Mouse (Mus musculus) retina, postnatal 1 day (tissue): Measurements from ENCODE around the gene Zdhhc19.
"Not testable (repeated sequence)": the region's sequence is repeated elsewhere in the genome, so short reads cannot be mapped to it uniquely, and the experiment has no call there.

Source experiments
- DNase-seq: peaks from one replicate; pipeline ENCODE4 v3.0.0-alpha.2; 2012

Gene Zdhhc19

GRCm38 (mm10) chr16:32487234-32488111 is 8.6 kb upstream of the Zdhhc19 start, which contains the start of gene Slc51a:
Slc51a (minus strand) TSS chr16:32487879.
- DNase-seq = peak; percentile 54

- no peak for DNase-seq
These were observed 7.1 kb upstream of the Zdhhc19 start for GRCm38 (mm10) chr16:32488939-32489338.

DNA sequence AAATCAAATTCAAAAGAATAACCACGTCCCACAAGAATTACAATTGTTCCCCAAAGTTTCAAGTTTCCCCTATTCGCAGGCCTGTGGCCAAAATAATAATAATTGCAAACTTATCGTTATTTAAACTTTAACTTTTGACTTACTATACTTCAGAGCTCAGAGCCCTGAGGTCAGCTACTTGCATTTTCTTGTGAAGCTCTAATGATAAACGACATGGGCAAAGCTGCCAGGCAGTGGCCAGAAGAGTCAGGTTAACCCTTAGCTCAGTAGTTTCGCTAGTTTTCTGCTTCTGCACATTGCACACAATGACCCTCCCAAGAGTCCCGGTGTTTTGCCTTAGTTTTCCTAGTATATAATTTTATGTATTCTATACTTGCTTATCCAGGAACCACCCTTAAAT is 1.7 kb upstream of the Zdhhc19 start:
- DNase-seq = not testable (repeated sequence)

GRCm38 (mm10) chr16:32498996-32499395 is 2.9 kb downstream of the Zdhhc19 start:
- no peak for DNase-seq

- DNase-seq = peak; percentile 91
These were observed 3.5 kb downstream of the Zdhhc19 start for GRCm38 (mm10) chr16:32499430-32500037.

DNA sequence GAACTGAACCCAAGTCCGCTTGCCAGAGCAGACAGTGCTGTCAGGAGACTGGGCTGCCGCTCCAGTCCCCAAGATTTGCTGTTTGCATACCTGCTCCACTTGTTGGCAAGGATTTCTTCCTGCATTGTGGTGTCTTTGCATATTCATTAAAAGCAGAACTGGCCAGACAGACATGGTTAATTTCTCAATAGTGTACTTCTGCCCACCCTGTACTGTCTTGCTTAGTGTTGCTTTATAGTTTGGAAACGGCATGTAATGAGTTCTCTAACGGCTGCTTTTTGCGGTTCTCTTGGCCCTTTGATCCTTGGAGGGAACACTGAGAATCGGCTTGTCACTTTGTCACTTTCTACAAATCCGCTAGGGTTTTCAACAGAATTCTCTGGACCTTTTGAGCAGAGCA is 5.4 kb downstream of the Zdhhc19 start:
- DNase-seq = no peak

- no peak for DNase-seq
These were observed 6.7 kb downstream of the Zdhhc19 start for GRCm38 (mm10) chr16:32502621-32503335.

DNA sequence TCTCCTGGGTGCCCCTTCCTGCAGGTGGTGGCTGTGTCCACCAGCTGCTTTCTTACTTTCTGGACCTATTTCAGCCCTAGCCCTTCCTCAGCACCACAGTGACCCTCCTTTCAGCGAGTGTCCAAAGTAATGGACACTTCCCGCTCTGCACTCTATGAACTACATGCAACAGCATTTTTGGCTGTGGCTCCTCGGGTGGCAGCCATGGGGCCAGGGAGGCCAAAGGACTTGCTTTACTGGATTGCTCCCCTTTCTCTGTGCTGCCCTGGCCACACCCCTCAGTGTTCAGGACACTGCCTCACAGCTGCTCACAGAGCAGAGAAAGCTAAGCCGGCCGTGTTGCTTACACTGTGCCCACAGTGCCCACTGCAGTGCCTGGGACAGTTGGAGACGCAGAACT is 7.6 kb downstream of the Zdhhc19 start:
- DNase-seq = no peak

DNA sequence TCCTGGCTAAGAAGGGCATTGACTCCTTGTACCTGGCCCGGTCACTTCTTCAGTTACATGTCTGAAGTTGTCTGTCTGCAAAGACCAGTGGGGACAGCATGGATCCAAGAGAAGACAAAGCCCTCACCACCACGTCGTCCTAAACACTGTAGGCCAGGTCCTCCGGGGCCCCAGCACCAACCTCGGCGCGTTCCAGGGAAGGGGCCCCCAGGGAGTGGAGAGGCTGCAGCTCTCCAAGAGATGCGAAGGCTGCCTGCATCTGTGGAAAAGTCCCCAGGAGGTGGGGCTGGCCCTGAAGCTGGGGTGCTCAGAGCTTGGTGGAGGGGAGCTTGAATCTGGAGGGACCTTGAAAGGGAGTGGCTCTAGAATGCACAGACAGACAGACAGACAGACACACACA is 10.2 kb downstream of the Zdhhc19 start:
- DNase-seq = no peak

DNA sequence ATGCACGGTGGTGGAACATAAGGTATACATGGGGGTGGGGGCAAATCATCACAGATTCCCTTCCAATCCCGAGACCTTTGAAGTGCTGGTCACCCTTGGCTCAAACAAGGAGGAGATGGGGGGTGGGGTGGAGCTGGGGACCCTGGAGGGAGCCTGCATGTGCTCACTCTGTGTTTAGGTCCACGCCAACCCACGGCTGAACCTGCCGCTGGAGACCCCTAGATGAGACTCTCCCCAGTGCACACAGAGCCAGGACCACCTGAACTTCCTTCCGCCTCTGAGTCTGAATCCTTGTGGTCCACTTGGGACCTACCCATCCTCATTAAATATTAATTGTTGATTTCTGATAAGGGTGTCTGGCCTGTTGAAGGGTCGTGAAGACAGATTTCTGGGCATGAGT is 10.8 kb downstream of the Zdhhc19 start:
- DNase-seq = no peak

- DNase-seq = peak; percentile 58
These were observed 11.3 kb downstream of the Zdhhc19 start for GRCm38 (mm10) chr16:32507407-32507806.

- no peak for DNase-seq
These were observed 12.0 kb downstream of the Zdhhc19 start for GRCm38 (mm10) chr16:32508035-32508434.

- no peak for DNase-seq
These were observed 12.5 kb downstream of the Zdhhc19 start for GRCm38 (mm10) chr16:32508506-32509065.

- DNase-seq = no peak
These were observed 13.2 kb downstream of the Zdhhc19 start for GRCm38 (mm10) chr16:32509066-32509942.

GRCm38 (mm10) chr16:32510399-32511337 is 14.6 kb downstream of the Zdhhc19 start:
- DNase-seq = no peak

DNA sequence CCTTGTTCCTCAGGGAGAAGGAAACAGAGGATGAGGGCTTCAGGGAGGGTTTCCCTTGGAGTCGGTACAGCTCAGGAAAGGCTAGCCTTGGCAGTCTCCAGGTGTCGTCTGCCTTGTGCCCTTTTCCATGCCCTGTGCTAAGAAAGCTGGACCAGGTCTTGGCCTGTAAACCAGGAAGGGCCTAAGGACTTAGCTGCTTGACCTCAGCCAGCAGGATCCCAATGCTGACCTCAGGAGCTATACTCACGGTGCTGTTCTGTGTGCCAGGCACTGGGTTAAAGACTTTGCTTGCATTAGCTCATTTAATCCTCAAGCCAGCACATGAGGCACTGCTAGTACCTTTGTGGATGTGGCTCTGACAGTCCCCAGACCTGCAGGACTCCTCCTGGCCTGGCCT is 15.3 kb downstream of the Zdhhc19 start:
- no peak for DNase-seq

DNA sequence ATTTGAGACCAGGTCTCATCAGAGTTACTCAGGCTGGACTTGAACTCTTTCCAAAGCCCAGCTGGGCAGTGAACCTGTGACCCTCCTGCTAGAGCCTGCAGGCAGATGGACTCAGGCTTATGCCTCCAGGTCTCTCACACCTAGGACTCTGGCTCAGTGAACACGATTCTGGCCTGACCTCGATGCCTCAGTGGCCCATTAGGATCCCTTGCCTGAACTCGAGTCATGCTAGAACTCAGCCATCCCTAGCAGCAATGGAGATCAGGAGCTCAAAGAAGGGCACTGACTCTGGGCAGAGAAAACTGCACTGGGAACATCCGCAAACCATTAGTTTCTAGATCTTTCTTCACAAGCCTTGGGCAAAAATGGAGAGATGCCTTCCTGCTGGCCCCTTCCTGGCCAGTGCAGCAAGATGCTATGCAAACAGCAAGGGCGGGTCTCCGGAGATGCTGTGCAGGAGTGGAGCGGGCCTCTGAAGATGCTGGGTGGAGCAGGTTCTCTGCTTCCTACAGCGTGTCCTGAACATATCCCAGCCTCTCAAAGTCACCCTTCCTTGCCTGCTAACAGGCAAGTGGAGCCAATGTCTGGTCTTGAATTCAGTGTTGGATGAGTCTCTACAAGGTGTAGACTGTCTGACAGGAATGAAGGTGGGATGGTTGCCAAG is 15.9 kb downstream of the Zdhhc19 start:
- DNase-seq = no peak

DNA sequence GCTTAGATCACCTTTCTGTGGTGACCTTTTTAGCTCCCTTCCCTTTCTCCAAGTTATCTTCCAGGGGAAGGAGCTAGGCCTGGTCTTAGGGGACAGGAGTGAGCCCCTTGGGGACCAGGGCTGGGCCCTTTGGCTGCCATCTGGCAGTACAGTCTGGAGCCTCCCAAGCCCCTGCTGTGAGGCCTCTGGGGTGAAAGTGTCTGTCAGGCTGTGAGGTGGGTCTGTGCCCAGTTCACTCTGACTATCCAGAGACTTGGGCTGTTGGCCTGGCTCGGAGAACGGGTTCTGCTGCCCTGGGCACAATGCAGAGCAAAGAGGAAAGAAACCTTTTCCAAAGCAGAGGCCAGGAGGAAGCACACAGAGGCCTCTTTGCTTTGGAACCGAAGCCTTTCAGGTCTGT is 16.9 kb downstream of the Zdhhc19 start:
- DNase-seq = no peak

DNA sequence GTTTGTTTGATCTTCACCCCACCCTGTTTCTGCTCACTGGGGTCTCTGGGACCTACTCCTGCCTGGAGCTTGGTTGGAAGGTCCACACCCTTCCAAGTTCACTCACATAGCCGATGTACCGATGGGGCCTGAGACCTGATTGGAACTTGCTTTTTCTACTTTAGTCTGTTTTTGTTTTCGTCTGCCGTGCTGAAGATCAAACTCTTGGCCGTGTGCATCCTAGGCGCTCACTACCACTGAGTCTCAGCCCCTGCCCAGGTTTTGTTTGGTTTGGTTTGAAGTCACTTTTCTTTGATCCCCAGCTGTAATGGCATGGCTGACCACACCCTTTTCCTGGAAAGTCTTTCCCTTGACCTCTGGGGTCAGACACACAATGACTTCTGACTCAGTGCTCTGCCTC is 17.3 kb downstream of the Zdhhc19 start:
- no peak for DNase-seq

DNA sequence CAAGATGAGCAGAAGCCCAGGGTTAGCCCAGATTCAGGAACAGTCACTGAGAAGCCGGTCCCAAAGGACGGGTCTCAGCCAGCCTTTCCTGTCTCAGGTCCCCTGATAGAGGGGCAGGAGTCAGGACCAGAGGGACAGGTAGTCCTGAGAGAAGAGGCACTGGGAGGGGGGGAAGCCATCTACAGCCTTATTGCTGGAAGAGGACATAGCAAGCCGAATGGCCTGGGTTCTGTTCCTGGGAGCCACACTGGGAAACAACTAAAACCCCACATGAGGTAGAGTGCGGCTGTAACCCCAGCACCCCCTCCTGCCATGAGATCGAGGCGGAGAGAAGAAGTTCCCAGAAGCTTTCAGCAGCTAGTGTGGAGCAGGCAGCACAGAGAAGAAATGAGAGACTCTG is 17.9 kb downstream of the Zdhhc19 start:
- DNase-seq = no peak
